Mouse (Mus musculus) regulatory T cell (primary cell): ENCODE measurements around the gene Vmn1r239-ps.
"Not testable (repeated sequence)": the region's sequence is repeated elsewhere in the genome, so short reads cannot be mapped to it uniquely, and the experiment has no call there.

Experiments used
- in situ Hi-C: fragments of 300-600 bp; cut with MboI, MseI; formaldehyde crosslinking; loops from one replicate; pipeline ENCODE4 v1.15.1; 2025; ENCODE audit warnings: high pct_unique_total_duplicates

Gene Vmn1r239-ps

GRCm38 (mm10) chrX:147453610-147454009 lies at the start of gene Vmn1r239-ps:
TSS of gene Vmn1r239-ps (minus strand) at chrX:147453710.
- in situ Hi-C loops: not testable (repeated sequence)

- in situ Hi-C loops: no loop called here
Observed at GRCm38 (mm10) chrX:147489551-147489950, 36.0 kb upstream of the Vmn1r239-ps start.

GRCm38 (mm10) chrX:147443386-147443785 lies 10.1 kb downstream of the Vmn1r239-ps start:
- in situ Hi-C loops: no loop called here

- in situ Hi-C loops: no loop called here
Observed at GRCm38 (mm10) chrX:147435400-147435799, 18.1 kb downstream of the Vmn1r239-ps start.

- in situ Hi-C loops: no loop called here
Observed at GRCm38 (mm10) chrX:147429753-147430152, 23.8 kb downstream of the Vmn1r239-ps start.

DNA sequence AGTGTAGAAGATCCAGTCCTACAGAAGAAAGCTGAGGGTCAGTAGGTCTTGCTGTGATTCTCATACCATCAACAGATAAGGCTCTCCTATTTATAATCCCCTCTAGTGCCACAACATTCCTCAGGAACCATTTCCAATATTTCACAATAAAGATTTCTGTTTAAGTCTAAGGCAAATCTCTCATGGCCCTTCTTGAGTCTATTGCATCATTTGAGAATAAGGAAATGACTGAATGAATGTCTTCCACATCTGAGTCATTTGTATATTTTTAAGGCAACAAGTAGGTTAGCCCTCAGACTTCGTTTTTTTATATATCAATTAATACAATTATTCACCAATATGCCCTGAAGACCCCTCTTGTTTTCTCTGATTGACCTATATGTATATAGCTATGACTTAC lies 24.4 kb downstream of the Vmn1r239-ps start, which contains the start of gene Il13ra2:
Gene Il13ra2, minus strand, starts transcription at position 64 of the 400 bp plus-strand sequence.
- in situ Hi-C loops: no loop called here
